Mouse (Mus musculus): ENCODE data around the gene Camk2b.
"Not testable (repeated sequence)": the region's sequence is repeated elsewhere in the genome, so short reads cannot be mapped to it uniquely, and the experiment has no call there.

The Camk2b gene

GRCm38 (mm10) chr11:5945096-5945495 lies 121.1 kb downstream of the Camk2b start:
- no peak for DNase-seq (ENCODE audit: low spot score in 2 of 2)

- no peak for DNase-seq (ENCODE audit: low spot score in 2 of 2)
Measured at GRCm38 (mm10) chr11:5942966-5943365, 123.2 kb downstream of the Camk2b start.

- DNase-seq (ENCODE audit: low spot score in 2 of 2): not testable (repeated sequence)
Measured at GRCm38 (mm10) chr11:5934531-5934930, 131.6 kb downstream of the Camk2b start.

- not testable (repeated sequence) for DNase-seq (ENCODE audit: low spot score in 2 of 2)
Measured at GRCm38 (mm10) chr11:5931947-5932346, 134.2 kb downstream of the Camk2b start.

- no peak for DNase-seq (ENCODE audit: low spot score in 2 of 2)
Measured at GRCm38 (mm10) chr11:5930578-5930977, 135.6 kb downstream of the Camk2b start.

GRCm38 (mm10) chr11:5926696-5927220 lies 139.4 kb downstream of the Camk2b start:
- DNase-seq (ENCODE audit: low spot score in 2 of 2): no peak

GRCm38 (mm10) chr11:5924699-5925098 lies 141.5 kb downstream of the Camk2b start:
- no peak for DNase-seq (ENCODE audit: low spot score in 2 of 2)

- DNase-seq (ENCODE audit: low spot score in 2 of 2): no peak
Measured at GRCm38 (mm10) chr11:5920323-5920960, 145.7 kb downstream of the Camk2b start.
